Mouse (Mus musculus) gastrocnemius, postnatal 25 days (tissue): ENCODE measurements around the gene Slc15a4. TPM values are rescaled to one million over a fixed set of nuclear protein-coding genes. Genes with fewer than 3 reads are reported as not detected.
A peak's percentile ranks its signal among the peaks of the same experiment; 100 is the strongest.

Source experiments
- DNase-seq: peaks from one replicate; pipeline ENCODE4 v3.0.0; 2022
- total RNA-seq, 2 experiments: library from RNA; stranded (reverse); gene quantifications; 1 replicate in 1 of 2; 2 replicates in 1 of 2; pipeline ENCODE4 v1.2.3; 2021

The Slc15a4 gene
- total RNA-seq, 2 experiments from 2014 or later = 9.9 to 16.4 TPM

DNA sequence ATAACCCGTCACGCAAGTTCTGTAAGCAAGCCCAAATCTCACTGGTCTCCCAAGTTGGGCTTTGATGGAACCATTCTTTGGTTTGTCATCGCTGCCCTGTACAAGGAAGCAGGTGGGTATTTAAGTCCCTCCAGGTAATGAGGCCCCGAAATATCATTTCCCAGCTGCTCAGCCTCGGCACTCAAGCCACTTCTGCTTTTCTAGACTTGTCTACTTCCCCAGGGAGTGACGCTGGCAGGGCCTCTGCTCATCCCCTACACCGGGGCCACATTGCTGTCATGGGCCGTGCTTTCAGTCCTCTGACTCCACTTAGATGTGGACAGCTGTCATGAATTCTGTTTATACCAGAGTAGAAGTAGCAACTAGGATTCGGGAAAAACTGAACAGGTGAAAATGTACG is 11.6 kb downstream of the Slc15a4 start:
- DNase-seq = no peak

DNA sequence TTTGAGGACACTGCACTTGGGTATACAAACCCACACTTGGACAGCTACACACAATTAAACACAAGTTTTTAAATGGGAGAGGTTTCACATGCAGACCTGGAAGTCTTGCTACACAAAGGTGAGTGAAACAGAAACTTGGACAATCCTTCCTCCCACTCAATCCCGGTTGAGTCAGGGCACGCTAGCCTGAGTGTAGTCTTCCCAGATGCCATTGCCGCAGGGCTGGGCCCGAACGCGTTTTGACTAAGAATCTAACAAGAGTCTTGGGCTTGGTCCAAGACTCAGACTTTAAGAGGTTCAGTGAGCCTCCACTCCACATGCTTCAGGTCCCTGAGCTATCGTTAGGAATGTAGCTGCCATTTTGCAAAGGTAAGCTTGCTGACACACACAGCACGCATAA is 12.3 kb downstream of the Slc15a4 start:
- DNase-seq = no peak

DNA sequence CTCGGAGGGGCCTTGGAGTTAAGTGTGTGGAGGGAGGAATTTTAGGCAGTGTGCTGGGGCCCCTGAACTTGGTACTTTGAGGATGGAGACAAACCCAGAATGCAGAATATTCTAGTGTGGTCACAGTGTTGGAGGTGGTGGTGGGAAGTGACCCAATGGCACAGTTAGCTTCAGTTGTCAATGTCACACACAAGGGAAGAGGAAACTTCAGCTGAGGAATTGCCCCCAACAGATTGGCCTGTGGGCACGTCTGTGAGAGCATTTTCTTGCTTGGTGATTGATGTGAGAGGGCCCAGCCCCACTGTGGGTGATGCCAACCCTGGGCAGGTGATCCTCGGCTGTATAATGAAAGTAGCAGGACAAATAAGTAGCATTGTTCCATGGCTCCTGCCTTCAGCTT is 13.9 kb downstream of the Slc15a4 start:
- no peak for DNase-seq

DNA sequence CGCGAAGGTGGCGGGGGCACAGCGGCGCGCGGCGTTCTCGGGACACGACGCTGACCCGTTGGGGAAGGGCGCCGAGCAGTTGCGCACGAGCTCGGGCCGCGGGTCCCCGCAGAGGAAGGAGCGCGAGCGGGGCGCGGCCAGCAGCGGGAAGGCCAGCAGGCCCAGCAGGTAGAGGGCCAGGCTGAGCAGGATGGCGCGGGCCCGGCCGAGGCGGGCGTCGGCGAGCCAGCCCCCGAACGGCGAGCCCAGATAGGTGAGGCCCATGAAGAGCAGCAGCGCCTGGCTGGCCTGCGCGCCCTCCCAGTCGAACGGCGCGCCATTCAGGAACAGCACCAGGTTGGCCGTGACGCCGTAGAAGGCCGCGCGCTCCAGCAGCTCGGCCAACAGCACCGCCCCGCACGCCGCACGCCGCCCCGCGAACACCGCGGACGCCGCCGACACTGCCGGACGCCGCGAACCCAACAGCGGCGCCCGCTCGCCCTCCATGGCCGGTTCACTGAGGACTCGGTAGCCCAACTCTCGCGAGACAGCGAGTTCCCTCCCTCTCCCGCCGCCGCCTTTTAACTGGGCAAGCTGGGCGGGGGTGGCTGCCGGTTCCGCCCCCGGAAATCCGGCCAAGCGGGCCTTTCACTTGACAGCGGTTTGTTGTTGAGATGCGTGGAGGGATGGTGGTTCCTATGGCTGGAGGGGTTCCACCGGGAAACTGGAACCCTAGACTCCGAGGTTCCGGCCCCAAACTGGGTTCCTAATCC is 15.6 kb downstream of the Slc15a4 start:
- DNase-seq = peak; percentile 97

DNA sequence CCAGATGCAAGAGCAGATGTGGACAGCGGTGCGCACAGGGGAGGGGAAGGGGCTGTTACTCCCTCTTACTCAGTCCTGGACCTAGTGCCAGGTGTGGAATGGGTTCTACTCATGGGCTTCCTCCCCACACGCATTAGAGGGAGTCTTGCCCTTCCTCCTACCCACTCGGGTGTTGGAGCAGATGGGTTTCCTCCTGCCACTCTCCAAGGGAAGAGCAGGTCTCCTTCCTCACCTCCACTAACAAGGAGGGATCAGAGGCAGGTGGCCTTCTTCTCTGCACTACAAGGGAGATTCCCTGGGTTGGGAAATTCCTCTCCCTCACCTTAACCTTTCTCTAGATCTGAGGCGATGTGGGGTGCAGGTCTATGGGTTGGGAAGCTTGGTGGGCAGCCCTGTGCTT is 16.5 kb downstream of the Slc15a4 start:
- DNase-seq = no peak

DNA sequence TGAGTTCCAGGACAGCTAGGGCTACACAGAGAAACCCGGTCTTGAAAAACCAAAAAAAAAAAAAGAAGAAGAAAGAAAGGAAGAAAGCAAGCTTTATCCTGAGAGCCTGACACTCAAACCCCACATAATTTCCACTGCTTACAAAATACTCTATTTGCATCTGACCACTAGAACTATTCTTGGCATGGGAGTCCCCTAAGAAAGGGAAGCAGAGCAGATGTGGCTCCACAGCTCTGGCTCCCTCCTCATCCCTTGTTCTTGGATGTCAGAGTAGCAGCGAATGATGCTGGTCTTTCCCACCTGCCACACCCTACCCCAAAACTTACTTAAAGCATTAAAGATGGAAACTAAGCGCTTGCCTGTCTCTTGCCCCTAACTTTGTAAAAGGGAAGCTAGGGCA is 17.2 kb downstream of the Slc15a4 start:
- DNase-seq = no peak

GRCm38 (mm10) chr5:127612397-127612796 is 20.3 kb downstream of the Slc15a4 start:
- DNase-seq = no peak

GRCm38 (mm10) chr5:127611881-127612280 is 20.8 kb downstream of the Slc15a4 start:
- DNase-seq = no peak

DNA sequence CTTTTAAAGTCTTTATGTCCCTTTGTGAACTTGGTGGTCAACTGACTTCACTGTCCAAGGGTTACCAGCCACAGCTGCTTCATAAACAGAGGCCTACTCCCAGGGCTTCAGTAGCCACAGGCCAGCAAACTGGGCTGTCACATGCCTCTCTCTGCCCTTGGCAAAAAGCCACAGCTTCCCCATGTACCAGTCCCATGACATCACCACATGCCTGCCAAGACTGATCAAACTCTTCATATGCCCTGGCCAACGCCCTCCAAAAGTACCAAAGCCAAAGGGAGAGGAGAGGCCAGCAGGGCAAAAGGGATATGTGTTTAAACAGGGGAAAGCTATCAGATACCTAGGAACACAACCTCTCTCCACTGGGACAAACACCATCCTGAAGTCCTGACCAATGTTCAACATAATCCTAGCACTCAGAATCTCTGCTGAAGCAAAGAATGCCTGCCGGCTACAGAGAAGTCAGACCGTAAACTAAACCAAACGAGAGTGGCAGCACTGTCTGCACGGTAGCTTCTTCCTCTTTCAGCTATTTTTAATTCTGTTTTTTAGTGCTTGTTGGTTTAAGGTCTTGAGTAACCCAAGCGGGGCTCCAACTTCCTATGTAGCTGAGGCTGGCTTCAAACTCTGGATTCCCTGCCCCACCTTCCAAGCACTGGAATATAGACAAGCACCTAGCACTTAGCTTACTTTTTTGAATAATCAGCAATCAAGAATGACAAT is 21.7 kb downstream of the Slc15a4 start:
- peak; percentile 58 for DNase-seq

- no peak for DNase-seq
These were observed 23.4 kb downstream of the Slc15a4 start for GRCm38 (mm10) chr5:127609191-127609714.

- DNase-seq = no peak
These were observed 25.2 kb downstream of the Slc15a4 start for GRCm38 (mm10) chr5:127607507-127607906.

- no peak for DNase-seq
These were observed 29.7 kb downstream of the Slc15a4 start for GRCm38 (mm10) chr5:127602996-127603395.

- DNase-seq = no peak
These were observed 35.8 kb downstream of the Slc15a4 start for GRCm38 (mm10) chr5:127596862-127597261.

DNA sequence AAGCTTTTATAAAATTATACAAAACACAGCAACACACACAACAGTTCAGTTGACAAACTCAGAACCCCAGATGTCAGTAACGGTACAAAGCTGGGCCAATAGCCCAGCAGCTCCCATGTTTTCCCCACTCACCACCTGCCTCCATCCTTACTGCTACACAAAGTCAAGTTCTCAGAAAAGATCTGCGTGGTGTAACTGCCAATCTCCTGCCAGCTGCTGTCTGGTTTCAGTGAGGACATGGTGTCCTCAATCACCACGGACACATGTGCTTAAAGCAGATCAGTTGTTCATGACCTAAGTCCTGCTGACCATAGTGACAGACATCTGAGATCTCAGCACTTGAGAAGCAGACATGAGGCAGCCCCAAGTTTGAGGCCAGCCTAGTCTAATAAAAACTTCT is 37.0 kb downstream of the Slc15a4 start:
- no peak for DNase-seq

DNA sequence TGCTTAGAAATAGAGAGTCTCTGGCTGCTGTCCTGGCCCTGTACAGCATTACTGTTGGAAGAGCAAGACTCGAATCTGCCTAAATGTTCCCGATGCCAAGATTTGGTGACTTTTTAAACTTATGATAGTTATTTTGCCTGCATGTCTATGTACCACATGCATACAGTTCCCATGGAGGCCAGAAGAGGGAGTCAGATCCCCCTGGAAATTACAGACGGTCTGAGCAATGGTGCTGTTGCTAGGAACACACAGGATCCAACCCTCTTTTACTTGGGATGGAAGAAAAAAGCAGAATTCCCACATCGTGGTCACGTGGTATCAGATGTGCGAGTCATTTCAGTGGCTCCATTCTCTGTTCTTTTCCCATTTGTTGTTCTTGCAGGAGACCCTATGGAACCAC is 39.8 kb downstream of the Slc15a4 start:
- no peak for DNase-seq

- no peak for DNase-seq
These were observed 40.3 kb downstream of the Slc15a4 start for GRCm38 (mm10) chr5:127592406-127592805.

DNA sequence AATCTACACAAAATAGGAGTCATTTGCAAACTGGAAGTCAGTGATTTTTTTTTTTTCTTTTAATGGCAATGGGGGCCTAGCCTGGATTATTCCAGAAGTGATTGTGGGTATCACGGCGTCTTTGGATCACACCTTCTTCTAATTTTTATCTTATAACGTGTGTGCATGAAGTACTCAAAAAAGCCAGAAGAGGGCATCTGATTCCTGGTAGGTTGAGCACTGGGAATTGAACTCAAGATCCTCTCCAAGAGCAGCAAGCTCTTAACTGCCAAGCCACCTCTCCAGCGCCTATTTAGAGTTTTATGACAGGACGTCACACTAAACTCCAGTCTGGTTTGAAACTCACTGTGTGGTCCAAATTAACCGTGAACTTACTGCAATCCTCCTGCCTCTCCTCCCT is 44.8 kb downstream of the Slc15a4 start:
- no peak for DNase-seq

DNA sequence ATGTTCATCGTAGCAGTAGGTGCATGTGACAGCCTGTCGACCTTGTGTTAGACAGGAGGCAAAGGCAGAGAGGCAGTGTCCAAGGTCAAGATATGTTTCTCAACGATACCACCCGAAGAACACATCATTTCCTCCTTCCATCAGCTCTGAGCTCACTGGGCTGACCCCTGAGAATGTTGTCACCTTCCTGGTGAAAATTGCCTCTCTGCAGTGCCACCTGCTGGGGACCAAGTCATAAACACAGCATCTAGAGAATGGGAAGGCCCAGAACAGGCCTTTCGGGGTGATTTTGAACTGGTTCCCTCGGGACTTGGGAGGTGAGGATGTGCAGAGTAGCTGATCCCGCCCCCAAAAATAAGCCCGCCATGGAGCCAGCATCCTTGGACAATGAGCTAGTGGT is 49.0 kb downstream of the Slc15a4 start:
- no peak for DNase-seq

DNA sequence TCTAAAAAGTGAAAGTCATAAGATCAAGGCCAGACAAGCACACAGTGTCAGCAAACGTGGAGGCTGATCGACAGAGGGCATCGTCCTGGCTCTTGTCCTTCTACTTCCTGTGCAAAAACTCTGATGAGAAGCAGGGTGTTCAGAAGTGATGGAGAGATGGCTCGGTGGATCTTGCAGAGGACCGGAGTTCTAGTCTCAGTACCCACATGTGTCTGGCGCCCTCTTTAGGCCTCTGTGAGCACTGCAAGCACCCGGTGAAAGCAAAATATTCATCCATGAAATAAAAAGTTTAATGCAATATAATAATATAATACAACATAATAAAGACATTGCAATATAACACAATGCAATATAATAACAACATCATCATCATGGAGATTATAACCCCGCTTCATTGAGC is 55.3 kb downstream of the Slc15a4 start:
- DNase-seq = no peak

DNA sequence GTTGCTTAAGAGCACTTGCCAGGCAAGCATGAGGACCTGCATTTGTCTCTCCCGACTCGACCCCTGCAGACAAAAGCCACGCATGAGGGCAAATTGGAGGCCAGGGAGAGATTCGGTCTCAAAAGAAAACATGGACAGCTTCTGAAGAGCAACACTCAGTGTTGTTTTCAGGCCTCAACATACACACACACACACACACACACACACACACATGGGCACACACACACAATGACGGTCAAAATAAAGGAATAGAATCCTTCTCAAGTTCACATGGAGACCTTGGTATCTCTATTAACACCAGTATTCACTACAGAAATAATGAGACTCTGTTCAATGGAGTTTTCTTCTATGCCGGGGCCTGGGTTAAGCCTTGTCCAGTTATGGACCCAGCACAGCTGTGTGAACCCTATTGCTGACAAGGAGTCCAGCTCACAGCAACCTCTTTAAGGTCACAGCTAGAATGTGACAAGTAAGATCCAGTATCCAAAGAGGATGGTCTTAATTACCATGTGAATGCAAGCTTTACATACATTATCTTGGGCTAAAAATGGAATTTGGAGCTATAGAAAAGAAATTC is 65.4 kb downstream of the Slc15a4 start:
- no peak for DNase-seq

DNA sequence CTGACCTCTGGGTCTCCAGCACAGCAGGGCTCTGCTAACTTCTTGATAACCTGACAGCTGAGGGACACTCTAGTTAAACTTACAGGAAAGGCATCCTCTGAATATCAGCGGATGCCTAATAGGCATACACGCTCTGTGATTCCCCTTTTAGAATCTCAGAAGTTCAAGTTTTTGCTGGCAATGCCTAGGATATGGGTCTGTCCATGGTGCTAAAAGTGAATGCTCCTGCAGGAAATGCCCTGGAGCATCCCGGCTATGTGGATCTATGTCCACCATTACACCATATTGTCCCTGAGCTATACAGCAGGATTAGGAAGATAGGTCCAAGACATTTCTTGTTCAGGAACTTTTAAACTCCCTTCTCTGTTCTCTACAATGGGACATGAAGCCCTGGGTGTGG is 71.6 kb downstream of the Slc15a4 start:
- no peak for DNase-seq

DNA sequence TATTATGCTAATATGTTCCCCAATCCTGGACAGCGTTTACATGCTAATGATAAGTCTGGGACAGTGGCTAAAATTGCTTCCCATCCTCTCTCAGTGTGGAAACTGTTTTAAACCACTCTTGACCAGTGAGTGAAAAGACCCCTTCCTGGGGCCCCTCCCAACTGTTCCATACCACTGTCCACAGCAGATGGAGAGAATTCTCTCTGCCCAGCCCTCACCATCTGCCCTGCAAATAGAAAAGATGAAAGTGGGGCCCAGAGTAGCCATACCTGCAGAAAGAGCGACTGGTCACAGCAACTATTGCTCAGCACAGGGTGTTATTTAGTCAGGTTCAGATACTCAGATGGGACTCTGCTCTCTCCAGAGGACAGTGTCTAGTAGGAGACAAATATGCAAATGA is 84.6 kb downstream of the Slc15a4 start:
- no peak for DNase-seq

- DNase-seq = no peak
These were observed 86.1 kb downstream of the Slc15a4 start for GRCm38 (mm10) chr5:127546585-127546991.
